Mouse (Mus musculus): ENCODE data around the gene Ccdc175.
A peak's percentile ranks its signal among the peaks of the same experiment; 100 is the strongest.

Ccdc175 gene

DNA sequence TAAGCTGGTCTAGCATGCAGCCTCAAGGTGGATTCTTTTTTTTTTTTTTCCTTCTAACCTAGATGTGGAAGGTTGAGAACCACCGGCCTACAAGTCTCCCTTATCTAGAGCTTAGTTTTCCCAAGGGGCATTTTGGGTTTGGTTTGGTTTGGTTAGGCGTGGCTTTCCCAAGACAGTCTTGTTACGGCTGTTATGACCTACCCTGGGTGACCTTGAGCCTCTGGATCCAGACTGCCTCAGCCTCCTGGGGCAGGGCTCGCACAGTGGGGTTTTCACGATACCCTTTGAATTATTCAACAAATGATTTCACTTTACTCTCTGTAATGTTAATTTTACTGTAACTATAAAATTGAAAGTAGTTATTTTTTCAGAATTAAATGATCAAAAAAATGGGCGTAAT, 82.1 kb downstream of the Ccdc175 start:
- DNase-seq (ENCODE audit: low read depth) = no peak

DNA sequence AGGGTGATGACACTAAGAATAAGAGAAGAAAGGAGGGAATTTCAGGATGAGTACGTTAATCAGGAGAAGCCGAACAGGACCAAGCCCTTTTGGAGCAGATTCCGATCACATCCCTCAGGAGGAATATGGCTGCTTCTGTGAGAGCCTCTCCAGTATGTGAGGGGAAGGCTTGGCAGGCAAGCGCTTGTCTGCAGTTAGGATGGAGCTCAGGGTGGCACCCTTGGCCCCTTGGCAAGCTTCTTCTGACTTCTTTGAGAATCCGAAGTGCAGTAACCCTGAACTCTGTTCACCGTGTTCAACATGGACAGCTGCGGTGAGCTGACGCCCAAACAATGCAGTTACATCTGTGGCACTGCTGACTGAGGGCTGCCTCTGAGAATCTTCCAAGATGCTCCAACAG, 87.9 kb downstream of the Ccdc175 start:
- DNase-seq (ENCODE audit: low read depth) = no peak

DNA sequence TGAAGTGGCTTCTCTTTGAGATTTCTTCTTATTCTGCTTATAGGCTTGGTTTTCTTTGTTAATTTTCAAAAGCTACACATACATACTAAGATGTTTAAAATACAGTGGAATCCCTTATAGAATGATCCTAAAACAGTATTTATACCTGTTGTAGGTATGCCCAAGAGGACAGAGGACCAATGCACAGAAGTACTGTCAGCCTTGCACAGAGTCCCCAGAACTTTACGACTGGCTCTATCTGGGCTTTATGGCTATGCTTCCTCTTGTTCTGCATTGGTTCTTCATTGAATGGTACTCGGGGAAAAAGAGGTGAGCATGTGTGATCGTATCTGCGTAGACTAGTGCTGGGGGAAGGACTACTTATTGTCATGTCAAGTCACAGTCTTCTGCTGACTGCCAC, 95.0 kb downstream of the Ccdc175 start:
- DNase-seq (ENCODE audit: low read depth) = no peak

DNA sequence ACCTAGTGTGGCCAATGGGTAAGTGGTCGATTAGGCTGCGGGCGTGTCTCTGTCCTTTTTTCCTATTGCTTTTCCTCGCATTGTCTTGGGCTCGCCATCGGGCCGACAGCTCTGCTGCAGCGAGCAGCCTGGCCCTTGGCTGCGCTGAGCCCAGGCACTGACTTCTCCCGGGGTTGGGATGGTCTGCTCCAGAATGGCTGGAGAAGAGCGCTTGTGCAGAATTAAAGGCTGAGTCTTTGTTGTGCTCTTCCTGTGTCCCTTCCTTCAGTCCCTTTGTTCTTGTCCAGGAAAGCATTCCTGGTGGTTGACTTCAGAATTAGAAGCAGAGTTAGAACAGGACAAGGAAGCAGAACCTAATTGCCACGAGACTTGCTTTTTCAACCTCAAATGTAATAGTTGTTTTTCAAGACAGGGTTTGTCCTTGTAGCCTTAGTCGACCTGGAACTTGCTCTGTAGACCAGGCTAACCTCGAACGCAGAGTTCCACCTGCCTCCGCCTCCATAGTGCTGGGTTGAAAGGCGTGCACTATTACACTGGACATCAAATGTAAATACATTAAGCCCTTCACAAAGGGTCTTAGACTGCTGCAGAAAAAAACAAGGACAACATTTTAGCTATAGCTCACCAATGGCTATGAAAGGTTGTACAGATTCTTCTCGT, 98.5 kb downstream of the Ccdc175 start:
- DNase-seq (ENCODE audit: low read depth) = no peak

GRCm38 (mm10) chr12:72085329-72086165, 99.3 kb downstream of the Ccdc175 start, which contains the start of the genes L3hypdh and Jkamp:
Gene L3hypdh (minus strand): TSS chr12:72085439.
Gene Jkamp (plus strand): TSS chr12:72085589.
- DNase-seq (ENCODE audit: low read depth) = peak; percentile 100

GRCm38 (mm10) chr12:72085024-72085328, 99.9 kb downstream of the Ccdc175 start:
- DNase-seq (ENCODE audit: low read depth) = no peak

DNA sequence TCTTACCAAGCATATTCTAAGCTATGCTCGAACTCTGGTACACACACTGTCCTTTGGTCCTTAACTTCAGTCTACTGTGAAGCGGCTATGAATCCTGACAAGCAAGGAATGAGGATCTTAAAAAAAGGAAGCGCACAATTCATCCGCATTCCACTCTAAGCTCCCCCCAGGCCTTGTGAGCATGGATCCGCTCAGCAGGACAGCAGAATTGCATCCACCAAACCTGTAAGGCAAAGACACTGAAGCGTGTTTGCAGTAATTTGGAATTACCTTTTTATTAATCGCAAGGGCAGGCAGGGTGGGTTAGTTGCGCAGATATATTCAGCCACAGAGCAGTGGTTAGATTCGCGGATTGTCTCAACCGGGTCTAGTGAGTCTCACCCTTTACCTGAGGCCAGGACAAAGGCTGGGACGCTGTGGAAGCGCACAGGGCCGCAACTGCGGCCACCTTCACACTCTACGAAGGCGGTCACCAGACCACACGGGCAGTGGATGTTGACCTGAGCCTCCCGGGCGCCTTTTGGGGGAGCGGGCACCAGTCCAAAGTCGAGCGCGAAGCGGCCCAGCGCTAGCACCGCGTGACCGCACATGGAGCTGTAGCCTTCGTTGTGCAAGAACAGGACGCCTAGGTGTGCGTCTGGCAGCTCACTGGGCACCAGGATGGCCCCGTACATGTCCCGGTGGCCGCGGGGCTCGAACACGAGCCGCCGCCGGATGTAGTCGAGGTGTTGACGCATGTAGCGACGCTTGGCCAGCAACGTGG, 100.4 kb downstream of the Ccdc175 start:
- DNase-seq (ENCODE audit: low read depth) = peak; percentile 74

- DNase-seq (ENCODE audit: low read depth) = no peak
Observed at GRCm38 (mm10) chr12:72083265-72083664, 101.6 kb downstream of the Ccdc175 start.

GRCm38 (mm10) chr12:72082370-72082769, 102.5 kb downstream of the Ccdc175 start:
- DNase-seq (ENCODE audit: low read depth) = no peak

DNA sequence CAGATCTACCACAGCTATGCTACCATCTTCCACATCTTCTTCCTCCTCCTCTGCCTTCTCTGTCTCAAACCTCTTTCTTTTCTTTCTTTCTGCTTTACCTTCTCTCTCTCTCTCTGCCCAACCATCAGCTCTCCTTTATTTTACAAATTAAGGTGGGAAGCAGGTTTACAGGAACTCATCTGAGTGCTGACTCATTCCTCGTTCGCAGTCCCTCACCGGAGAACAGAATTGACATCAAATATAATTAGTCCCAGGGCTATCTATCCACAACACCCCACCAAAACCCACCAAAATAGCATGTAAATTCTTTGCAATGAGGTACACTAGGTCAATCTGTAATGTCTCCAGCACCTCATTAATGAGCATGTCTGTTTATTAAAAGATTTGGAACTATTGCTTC, 102.9 kb downstream of the Ccdc175 start:
- no peak for DNase-seq (ENCODE audit: low read depth)

DNA sequence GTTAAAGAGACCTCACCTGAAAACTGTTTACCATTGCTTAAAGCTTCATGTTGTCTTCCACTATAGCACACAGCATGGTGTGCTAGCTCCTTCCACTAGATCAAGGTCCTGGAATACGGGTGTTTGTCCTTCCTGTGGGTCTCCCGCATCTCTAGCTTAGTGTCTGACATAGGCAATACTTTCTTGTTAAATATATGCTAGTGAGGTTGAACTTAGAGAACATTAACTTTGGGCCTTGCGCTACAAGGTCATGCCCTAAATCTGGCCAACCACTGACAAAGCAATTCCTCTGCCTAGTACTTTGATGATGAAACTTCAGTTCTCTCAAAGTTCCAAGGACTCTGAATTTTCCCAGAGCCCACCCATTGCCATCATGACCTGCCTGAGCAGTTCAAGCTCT, 106.6 kb downstream of the Ccdc175 start:
- DNase-seq (ENCODE audit: low read depth) = no peak

GRCm38 (mm10) chr12:72070327-72071269, 114.2 kb downstream of the Ccdc175 start, which contains the start of gene Gpr135:
Gene Gpr135 (minus strand): TSS chr12:72071125.
- peak; percentile 82 for DNase-seq (ENCODE audit: low read depth)

GRCm38 (mm10) chr12:72069626-72070326, 115.1 kb downstream of the Ccdc175 start:
- DNase-seq (ENCODE audit: low read depth) = no peak

DNA sequence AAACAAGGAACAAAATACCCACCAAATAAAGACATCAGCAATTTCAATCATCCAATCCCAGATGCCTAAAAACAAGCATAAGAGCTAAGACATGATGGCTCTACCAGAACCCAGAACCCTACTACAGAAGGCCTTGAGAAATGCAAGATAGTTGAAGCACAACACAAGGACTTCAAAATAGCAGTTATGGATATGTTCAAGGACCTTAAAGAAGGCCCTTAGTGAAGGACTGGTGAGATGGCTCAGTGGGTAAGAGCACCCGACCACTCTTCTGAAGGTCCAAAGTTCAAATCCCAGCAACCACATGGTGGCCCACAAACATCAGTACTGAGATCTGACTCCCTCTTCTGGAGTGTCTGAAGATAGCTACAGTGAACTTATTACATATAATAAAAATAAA, 127.0 kb downstream of the Ccdc175 start:
- DNase-seq (ENCODE audit: low read depth) = no peak

DNA sequence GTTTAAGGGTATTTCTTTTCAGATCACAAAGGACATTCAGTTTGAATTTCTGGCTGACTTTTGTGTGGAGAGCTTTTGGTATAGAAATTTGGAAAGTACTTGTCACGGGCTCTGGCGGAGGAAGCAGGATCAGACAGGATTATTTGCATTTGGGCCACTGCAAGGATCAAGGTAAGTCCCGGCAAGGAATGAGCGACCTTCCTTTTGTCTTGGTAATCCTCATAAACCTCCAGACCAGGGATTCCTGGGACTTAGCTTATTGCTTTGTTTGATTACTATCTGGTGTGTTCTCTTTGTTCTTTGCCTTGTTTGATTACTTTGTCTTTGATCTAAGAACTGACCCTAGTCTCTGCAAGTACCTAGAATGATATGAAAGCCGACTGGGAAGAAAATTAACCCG, 131.0 kb downstream of the Ccdc175 start:
- no peak for DNase-seq (ENCODE audit: low read depth)

DNA sequence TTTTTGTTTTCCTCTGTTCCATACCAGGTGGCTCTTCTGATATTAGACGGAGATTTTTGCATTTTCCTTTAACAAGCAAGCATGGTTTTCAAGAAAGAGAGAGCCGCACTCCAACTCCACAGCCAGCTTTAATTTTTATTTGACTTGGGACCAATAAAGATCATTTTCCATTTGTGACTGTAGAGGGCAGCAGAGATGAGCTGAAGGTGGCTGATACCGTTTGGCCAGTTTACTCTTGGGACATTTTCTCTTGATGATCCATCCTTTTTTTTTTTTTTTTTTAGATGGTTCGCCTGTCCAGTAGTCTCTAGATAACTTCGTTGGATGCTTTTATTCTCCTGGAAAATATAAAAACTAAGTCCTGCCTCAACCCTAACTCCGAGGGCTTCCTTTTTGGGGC, 131.5 kb downstream of the Ccdc175 start:
- DNase-seq (ENCODE audit: low read depth) = peak; percentile 74

GRCm38 (mm10) chr12:72052571-72052970, 132.3 kb downstream of the Ccdc175 start:
- DNase-seq (ENCODE audit: low read depth) = no peak
